Mouse (Mus musculus): Measurements from ENCODE around the gene Olfr849. TPM values are rescaled to one million over a fixed set of nuclear protein-coding genes. Genes with fewer than 3 reads are reported as not detected.

The Olfr849 gene
- not detected in 2 replicates for polyA plus RNA-seq (2012; rRNA removed)

GRCm38 (mm10) chr9:19439966-19440365, at the start of gene Olfr849:
Gene Olfr849 (plus strand): TSS chr9:19440266.

GRCm38 (mm10) chr9:19478148-19478547, 38.1 kb downstream of the Olfr849 start, which contains the start of gene Olfr850:
Gene Olfr850 (minus strand): TSS chr9:19478248.

GRCm38 (mm10) chr9:19492995-19493394, 52.9 kb downstream of the Olfr849 start, which contains the start of gene Olfr851:
Gene Olfr851 (plus strand): TSS chr9:19493295.

Other genes starting within 250 kb of the Olfr849 start
- not detected in 2 replicates for gene Olfr843, start 188.3 kb upstream of the Olfr849 start, polyA plus RNA-seq (2012; rRNA removed)
- not detected in 2 replicates for gene Olfr844, start 123.9 kb upstream of the Olfr849 start, polyA plus RNA-seq (2012; rRNA removed)
- gene Olfr845, start 103.8 kb upstream of the Olfr849 start, polyA plus RNA-seq (2012; rRNA removed), result not detected in 2 replicates
- not detected in 2 replicates for gene Olfr846, start 76.3 kb upstream of the Olfr849 start, polyA plus RNA-seq (2012; rRNA removed)
- gene Olfr847, start 61.6 kb upstream of the Olfr849 start, polyA plus RNA-seq (2012; rRNA removed), result not detected in 2 replicates
- not detected in 2 replicates for gene Olfr850, start 38.0 kb downstream of the Olfr849 start, polyA plus RNA-seq (2012; rRNA removed)
- gene Olfr851, start 53.0 kb downstream of the Olfr849 start, polyA plus RNA-seq (2012; rRNA removed), result not detected in 2 replicates
- not detected in 2 replicates for gene Olfr853, start 100.8 kb downstream of the Olfr849 start, polyA plus RNA-seq (2012; rRNA removed)
- not detected in 2 replicates for gene Olfr854, start 127.1 kb downstream of the Olfr849 start, polyA plus RNA-seq (2012; rRNA removed)
- gene Olfr855, start 142.4 kb downstream of the Olfr849 start, polyA plus RNA-seq (2012; rRNA removed), result not detected in 2 replicates
- 4.2 and 4.3 TPM in 2 replicates for gene Zfp317, start 181.8 kb downstream of the Olfr849 start, polyA plus RNA-seq (2012; rRNA removed)